Mouse (Mus musculus) hindbrain, embryonic 12.5 days (tissue): ENCODE results near the gene Lif. TPM values are rescaled to one million over a fixed set of nuclear protein-coding genes. Genes with fewer than 3 reads are reported as not detected.

Source experiments
- ATAC-seq: fragments of 200-750 bp; cut with Nextera tagmentation; 2 replicates; pipeline ENCODE4 v1.8.0; 2017; ENCODE audit warnings: moderate TSS enrichment; ENCODE audit not compliant: low FRiP score
- H3K27ac ChIP-seq: fragments of 300-500 bp; sonication (generic); 2 replicates; pipeline ENCODE4 v1.5.1; 2016; ENCODE audit warnings: mild to moderate bottlenecking
- H3K27me3 ChIP-seq: fragments of 300-500 bp; sonication (generic); 2 replicates; pipeline ENCODE4 v1.6.1; 2016; ENCODE audit warnings: mild to moderate bottlenecking
- H3K36me3 ChIP-seq: fragments of 300-500 bp; sonication (generic); 2 replicates; pipeline ENCODE4 v1.6.1; 2016; ENCODE audit warnings: mild to moderate bottlenecking
- H3K4me1 ChIP-seq: fragments of 300-500 bp; sonication (generic); 2 replicates; pipeline ENCODE4 v1.6.1; 2016
- H3K4me2 ChIP-seq: fragments of 300-500 bp; sonication (generic); replicated peaks from 2 replicates; pipeline ENCODE4 v1.6.1; 2016; ENCODE audit warnings: mild to moderate bottlenecking
- H3K4me3 ChIP-seq: fragments of 300-500 bp; sonication (generic); 2 replicates; pipeline ENCODE4 v1.5.1; 2016; ENCODE audit warnings: mild to moderate bottlenecking
- H3K9ac ChIP-seq: fragments of 300-500 bp; sonication (generic); 2 replicates; pipeline ENCODE4 v1.6.1; 2016; ENCODE audit warnings: mild to moderate bottlenecking, moderate library complexity
- H3K9me3 ChIP-seq: fragments of 300-500 bp; sonication (generic); replicated peaks from 2 replicates; pipeline ENCODE4 v1.6.1; 2016; ENCODE audit warnings: mild to moderate bottlenecking
- WGBS: fragments of 180-500 bp; shearing (Covaris S2); methylation state at CpG from one replicate; pipeline ENCODE4 v1.1.7; 2016; 5-methylcytosine and 5-hydroxymethylcytosine counted together
- polyA plus RNA-seq: library from polyadenylated mRNA; unstranded; fragments of >200 nt; fragmentation: Nextera tagmentation; extraction: Ambion mirVana; gene quantifications from 2 replicates; pipeline ENCODE4 v1.2.1, GENCODE M21; 2016

Lif gene
- polyA plus RNA-seq, 1 experiment from 2014 or later = not detected

DNA sequence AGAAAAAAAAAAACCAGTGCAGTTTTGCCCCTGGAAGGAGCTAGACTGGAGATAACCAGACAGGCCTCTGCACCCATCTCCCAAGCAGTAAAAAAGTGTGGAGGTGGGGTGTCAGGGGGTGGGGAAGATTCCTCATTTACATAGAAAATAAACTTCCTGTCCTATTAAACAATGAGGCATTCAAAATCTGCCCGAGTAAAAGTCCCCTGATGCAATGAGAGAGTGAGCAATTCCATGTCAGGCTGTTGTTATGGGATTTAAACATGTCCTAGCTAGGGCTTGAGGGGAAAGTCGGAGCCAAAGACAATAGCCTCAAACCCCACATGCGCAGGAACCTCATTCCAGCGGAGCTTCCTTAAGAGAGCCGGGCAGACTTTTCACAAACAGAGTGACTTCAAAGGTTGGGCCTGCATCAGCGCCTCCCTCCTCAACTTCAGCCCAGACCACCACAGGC is 50.7 kb downstream of the Lif start:
- 0 out of 2 replicates have a peak overlapping the region, but pooled peaks have one; percentile 23 for H3K4me2 ChIP-seq

GRCm38 (mm10) chr11:4308514-4309450 is 51.4 kb downstream of the Lif start:
- no peaks in the 10 kb centered on the region for H3K36me3 ChIP-seq
- H3K4me3 ChIP-seq = no peak overlapping the region
- peak overlapping the region; percentile 52; the same call in 1 of the 2 replicates for H3K27ac ChIP-seq
- 51% methylated on average over 25 of the region's 25 CpGs for WGBS
- no peak overlapping the region for H3K9ac ChIP-seq
- H3K9me3 ChIP-seq = no peaks in the 10 kb centered on the region
- ATAC-seq = no peak
- H3K27me3 ChIP-seq = no peaks in the 10 kb centered on the region
- H3K4me1 ChIP-seq = peaks cover 10% of the 10 kb centered on the region
- H3K4me2 ChIP-seq = 0 out of 2 replicates have a peak overlapping the region, but pooled peaks have one; percentile 23

More for the DNA sequence above, 50.7 kb downstream of the Lif start:
- Histone ChIP-seq H3K4me3 (no peak overlapping the region), H3K27me3 (no peaks in the 10 kb centered on the region), H3K36me3 (no peaks in the 10 kb centered on the region), H3K9ac (no peak overlapping the region), H3K4me1 (peaks cover 10% of the 10 kb centered on the region), H3K9me3 (no peaks in the 10 kb centered on the region), H3K27ac (no peak overlapping the region)
- ATAC-seq = no peak
- 12% methylated on average over 6 of the region's 6 CpGs for WGBS

GRCm38 (mm10) chr11:4309613-4310012 is 52.3 kb downstream of the Lif start:
- Histone ChIP-seq H3K9me3 (no peaks in the 10 kb centered on the region), H3K27me3 (no peaks in the 10 kb centered on the region), H3K9ac (no peak overlapping the region), H3K4me3 (no peak overlapping the region), H3K36me3 (no peaks in the 10 kb centered on the region), H3K4me2 (no peak overlapping the region), H3K4me1 (peaks cover 10% of the 10 kb centered on the region), H3K27ac (no peak overlapping the region)
- WGBS = 84% methylated on average over 4 of the region's 4 CpGs
- no peak for ATAC-seq

GRCm38 (mm10) chr11:4310324-4310723 is 53.0 kb downstream of the Lif start:
- no peaks in the 10 kb centered on the region for H3K9me3 ChIP-seq
- no peak overlapping the region for H3K4me2 ChIP-seq
- no peak overlapping the region for H3K9ac ChIP-seq
- peaks cover 10% of the 10 kb centered on the region for H3K4me1 ChIP-seq
- no peak overlapping the region for H3K27ac ChIP-seq
- no peaks in the 10 kb centered on the region for H3K36me3 ChIP-seq
- 92% methylated on average over 4 of the region's 4 CpGs for WGBS
- no peak overlapping the region for H3K4me3 ChIP-seq
- ATAC-seq = no peak
- no peaks in the 10 kb centered on the region for H3K27me3 ChIP-seq

DNA sequence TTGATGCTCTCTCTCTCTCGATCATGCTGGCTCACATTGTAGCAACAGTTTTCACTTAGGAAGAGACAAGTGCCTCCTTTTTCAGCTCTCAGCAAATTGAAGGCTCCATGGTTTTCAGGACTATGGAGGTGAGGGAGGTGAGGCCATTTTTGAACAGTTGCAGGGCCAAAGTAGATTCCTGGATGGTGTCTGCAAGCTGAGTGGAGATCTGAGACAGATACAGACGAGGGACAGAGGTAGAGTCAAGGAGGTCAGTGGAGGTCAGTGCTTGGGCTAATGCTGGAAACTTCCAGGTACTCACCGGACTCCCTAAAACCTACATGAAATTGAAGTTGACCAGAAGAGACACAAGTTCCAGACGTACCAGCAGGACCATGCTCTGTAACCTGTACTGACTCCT is 54.8 kb downstream of the Lif start:
- no peak overlapping the region for H3K9ac ChIP-seq

DNA sequence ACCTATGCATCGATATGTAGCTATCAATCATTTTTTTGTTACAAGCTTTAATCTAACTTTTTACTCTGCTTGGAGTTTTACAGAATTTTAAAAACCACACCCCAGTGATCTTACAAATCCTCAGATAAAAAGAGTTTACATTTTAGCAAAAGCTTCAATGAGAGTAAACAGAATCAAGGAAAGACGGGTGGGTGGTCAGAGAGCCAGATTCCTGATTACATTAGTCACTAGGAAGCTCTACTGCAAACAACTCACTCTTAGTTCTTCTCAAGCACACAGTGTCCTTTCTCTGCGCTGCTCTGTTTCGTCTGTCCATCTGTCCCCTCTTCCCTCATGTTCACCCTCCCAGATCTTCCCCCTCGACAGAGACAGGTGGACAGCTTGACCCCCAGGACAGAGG is 59.9 kb downstream of the Lif start:
- no peak overlapping the region for H3K27ac ChIP-seq
- H3K36me3 ChIP-seq = no peaks in the 10 kb centered on the region
- no peak overlapping the region for H3K4me2 ChIP-seq
- H3K9me3 ChIP-seq = no peaks in the 10 kb centered on the region
- H3K4me3 ChIP-seq = no peak overlapping the region
- WGBS = 71% methylated on average over 5 of the region's 5 CpGs
- H3K9ac ChIP-seq = no peak overlapping the region
- H3K4me1 ChIP-seq = no peaks in the 10 kb centered on the region
- H3K27me3 ChIP-seq = no peaks in the 10 kb centered on the region; the same call in 1 of the 2 replicates
- no peak for ATAC-seq

More for the DNA sequence above, 54.8 kb downstream of the Lif start:
- 76% methylated on average over 4 of the region's 4 CpGs for WGBS
- Histone ChIP-seq H3K27ac (no peak overlapping the region), H3K36me3 (no peaks in the 10 kb centered on the region), H3K27me3 (no peaks in the 10 kb centered on the region), H3K4me1 (0 out of 2 replicates have a peak, but pooled peaks cover 6% of the 10 kb centered on the region), H3K4me3 (no peak overlapping the region), H3K4me2 (no peak overlapping the region), H3K9me3 (no peaks in the 10 kb centered on the region)
- ATAC-seq = no peak

- ATAC-seq = no peak
- Histone ChIP-seq H3K27me3 (no peaks in the 10 kb centered on the region; the same call in 1 of the 2 replicates), H3K4me3 (no peak overlapping the region), H3K4me2 (no peak overlapping the region), H3K27ac (no peak overlapping the region), H3K4me1 (no peaks in the 10 kb centered on the region), H3K9ac (no peak overlapping the region), H3K9me3 (no peaks in the 10 kb centered on the region), H3K36me3 (no peaks in the 10 kb centered on the region)
- 87% methylated on average over 3 of the region's 3 CpGs for WGBS
Observed at GRCm38 (mm10) chr11:4318011-4318410, 60.7 kb downstream of the Lif start.

GRCm38 (mm10) chr11:4319212-4319955 is 62.0 kb downstream of the Lif start:
- Histone ChIP-seq H3K4me3 (no peak overlapping the region), H3K9me3 (no peaks in the 10 kb centered on the region), H3K9ac (no peak overlapping the region), H3K27me3 (no peaks in the 10 kb centered on the region; the same call in 1 of the 2 replicates), H3K4me2 (no peak overlapping the region), H3K4me1 (no peaks in the 10 kb centered on the region), H3K27ac (no peak overlapping the region), H3K36me3 (no peaks in the 10 kb centered on the region)
- no peak for ATAC-seq
- 88% methylated on average over 14 of the region's 14 CpGs for WGBS

GRCm38 (mm10) chr11:4320876-4321275 is 63.5 kb downstream of the Lif start:
- ATAC-seq = no peak
- WGBS = 58% methylated on average over 4 of the region's 4 CpGs
- Histone ChIP-seq H3K27ac (no peak overlapping the region), H3K4me1 (no peaks in the 10 kb centered on the region), H3K9ac (no peak overlapping the region), H3K9me3 (no peaks in the 10 kb centered on the region), H3K4me3 (no peak overlapping the region), H3K27me3 (no peaks in the 10 kb centered on the region; the same call in 1 of the 2 replicates), H3K4me2 (no peak overlapping the region), H3K36me3 (no peaks in the 10 kb centered on the region)

Other genes with a start within 250 kb of the Lif start
- gene Sec14l4, start 226.1 kb upstream of the Lif start, polyA plus RNA-seq = not detected in 2 replicates
- gene Sec14l3, start 192.7 kb upstream of the Lif start, polyA plus RNA-seq = not detected in 2 replicates
- 5.4 and 5.6 TPM in 2 replicates for gene Mtfp1, start 162.1 kb upstream of the Lif start, polyA plus RNA-seq
- gene Sec14l2, start 134.1 kb upstream of the Lif start, polyA plus RNA-seq = 1.8 and 3.1 TPM in 2 replicates
- gene Rnf215, start 122.4 kb upstream of the Lif start, polyA plus RNA-seq = 42.7 and 44.5 TPM in 2 replicates
- gene Ccdc157, start 97.3 kb upstream of the Lif start, polyA plus RNA-seq = 9.6 and 10.4 TPM in 2 replicates
- 72.0 and 77.6 TPM in 2 replicates for gene Sf3a1, start 97.2 kb upstream of the Lif start, polyA plus RNA-seq
- 28.5 and 29.2 TPM in 2 replicates for gene Tbc1d10a, start 70.8 kb upstream of the Lif start, polyA plus RNA-seq
- gene Castor1, start 39.3 kb upstream of the Lif start, polyA plus RNA-seq = 3.1 and 3.6 TPM in 2 replicates
- gene Osm, start 21.1 kb upstream of the Lif start, polyA plus RNA-seq = not detected in 2 replicates
- 0.10 and 0.61 TPM in 2 replicates for gene Hormad2, start 183.5 kb downstream of the Lif start, polyA plus RNA-seq